Mouse (Mus musculus) myocyte (in vitro differentiated cells): ENCODE measurements around the gene Nell1.

Experiments
- CEBPB ChIP-seq: IDR thresholded peaks from 2 replicates; pipeline ENCODE4 v1.6.1; 2011; ENCODE audit warnings: mild to moderate bottlenecking, moderate library complexity; ENCODE audit not compliant: poor library complexity, insufficient read depth, severe bottlenecking
- E2F4 ChIP-seq: IDR thresholded peaks from one replicate; pipeline ENCODE4 v1.6.1; 2011; ENCODE audit warnings: mild to moderate bottlenecking, control low read depth, moderate library complexity; ENCODE audit not compliant: insufficient read depth
- POLR2A ChIP-seq: IDR thresholded peaks from one replicate; pipeline ENCODE4 v1.6.1; 2011; ENCODE audit warnings: low read depth, mild to moderate bottlenecking, control low read depth, moderate library complexity; ENCODE audit not compliant: insufficient read length
- POLR2AphosphoS2 ChIP-seq: IDR thresholded peaks from one replicate; pipeline ENCODE4 v1.6.1; 2011; ENCODE audit warnings: low read depth, control low read depth; ENCODE audit not compliant: insufficient read length
- USF1 ChIP-seq: IDR thresholded peaks from one replicate; pipeline ENCODE4 v1.6.1; 2011; ENCODE audit warnings: low read depth, mild to moderate bottlenecking, control low read depth, moderate library complexity

DNA sequence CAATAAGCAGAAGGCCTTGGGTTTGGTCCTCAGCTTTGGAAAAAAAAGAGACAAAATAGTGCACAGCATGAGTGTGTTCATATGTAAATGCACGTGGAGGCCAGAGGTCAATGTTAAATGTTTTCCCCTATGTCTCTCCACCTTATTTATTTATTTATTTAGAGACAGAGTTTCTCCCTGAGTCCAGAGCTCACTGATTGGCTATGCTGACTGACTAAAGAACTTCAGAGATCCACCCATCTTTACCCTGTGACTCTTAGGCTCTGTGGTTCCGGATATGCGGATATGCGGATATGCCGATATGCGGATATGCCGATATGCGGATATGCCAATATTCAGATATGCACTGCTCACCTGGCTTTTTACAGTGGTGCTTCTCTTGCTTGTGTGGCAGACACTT is 11.3 kb downstream of the Nell1 start:
- TF ChIP-seq POLR2AphosphoS2: no peak
- TF ChIP-seq CEBPB: no peak
- no peak for TF ChIP-seq POLR2A
- no peak for TF ChIP-seq USF1
- TF ChIP-seq E2F4: no peak
